Mouse (Mus musculus) lung, adult 2 months (tissue): ENCODE results near the gene Itgbl1. TPM values are rescaled to one million over a fixed set of nuclear protein-coding genes. Genes with fewer than 3 reads are reported as not detected.

Experiments
- DNase-seq: peaks from one replicate; pipeline ENCODE4 v3.0.0; 2022
- H3K4me1 ChIP-seq: fragments of 200-500 bp; 2 replicates; pipeline ENCODE4 v1.6.1; 2011; ENCODE audit warnings: low read length; ENCODE audit not compliant: control insufficient read depth, insufficient read depth
- H3K4me3 ChIP-seq: fragments of 200-500 bp; replicated peaks from 2 replicates; pipeline ENCODE3; 2011; ENCODE audit warnings: low read depth, mild to moderate bottlenecking, control low read depth, low read length; ENCODE audit errors: extremely low read depth
- CTCF ChIP-seq: fragments of 200-500 bp; IDR thresholded peaks from 2 replicates; pipeline ENCODE4 v1.5.1; 2011; ENCODE audit warnings: mild to moderate bottlenecking, low read length, control low read depth; ENCODE audit not compliant: insufficient read depth
- POLR2A ChIP-seq: fragments of 200-500 bp; IDR thresholded peaks from 2 replicates; pipeline ENCODE4 v1.6.1; 2011; ENCODE audit warnings: low read depth, mild to moderate bottlenecking, control low read depth, low read length, borderline replicate concordance; ENCODE audit errors: extremely low read depth
- WGBS: fragments of 180-500 bp; shearing (Covaris S2); methylation state at CpG from one replicate; pipeline ENCODE4 v1.1.7; 2018; 5-methylcytosine and 5-hydroxymethylcytosine counted together
- polyA plus RNA-seq: library from polyadenylated mRNA; depleted of rRNA; stranded (reverse); fragments of >200 nt; gene quantifications from 2 replicates; pipeline ENCODE4 v1.2.3, GENCODE M21; 2012; rRNA removed

The Itgbl1 gene
- polyA plus RNA-seq, 1 experiment: 3.2 TPM

GRCm38 (mm10) chr14:123865779-123866726 is 206.3 kb downstream of the Itgbl1 start:
- 40% methylated on average over 6 of the region's 6 CpGs for WGBS
- Histone ChIP-seq H3K4me1 (no peaks in the 10 kb centered on the region), H3K4me3 (no peak overlapping the region)
- no peak for TF ChIP-seq CTCF
- no peak for TF ChIP-seq POLR2A
- DNase-seq: no peak

- 71% methylated on average over 1 of the region's 1 CpGs for WGBS
- H3K4me3 ChIP-seq: no peak overlapping the region
- no peaks in the 10 kb centered on the region for H3K4me1 ChIP-seq
- TF ChIP-seq CTCF (no peak), POLR2A (no peak)
- no peak for DNase-seq
Observed at GRCm38 (mm10) chr14:123927903-123928302, 268.1 kb downstream of the Itgbl1 start.

- no peak for DNase-seq
- 52% methylated on average over 2 of the region's 2 CpGs for WGBS
- no peak for TF ChIP-seq POLR2A
- no peak for TF ChIP-seq CTCF
- no peaks in the 10 kb centered on the region for H3K4me1 ChIP-seq
- no peak overlapping the region for H3K4me3 ChIP-seq
Observed at GRCm38 (mm10) chr14:123966531-123966930, 306.8 kb downstream of the Itgbl1 start.

GRCm38 (mm10) chr14:123967996-123968395 is 308.2 kb downstream of the Itgbl1 start:
- no peak for TF ChIP-seq CTCF
- no peak for TF ChIP-seq POLR2A
- Histone ChIP-seq H3K4me3 (no peak overlapping the region), H3K4me1 (no peaks in the 10 kb centered on the region)
- no peak for DNase-seq
- 82% methylated on average over 6 of the region's 6 CpGs for WGBS

GRCm38 (mm10) chr14:123990591-123991195 is 330.9 kb downstream of the Itgbl1 start:
- DNase-seq: no peak
- Histone ChIP-seq H3K4me1 (no peaks in the 10 kb centered on the region), H3K4me3 (no peak overlapping the region)
- TF ChIP-seq POLR2A: no peak
- no peak for TF ChIP-seq CTCF
- WGBS: 62% methylated on average over 2 of the region's 2 CpGs

Other genes starting within 250 kb of the Itgbl1 start
- 0.23 and 0.26 TPM in 2 replicates for gene Nalcn, start 32.8 kb upstream of the Itgbl1 start, polyA plus RNA-seq